Mouse (Mus musculus): ENCODE measurements around the gene Dscam. TPM values are rescaled to one million over a fixed set of nuclear protein-coding genes. Genes with fewer than 3 reads are reported as not detected.

Gene Dscam
- total and polyA plus RNA-seq, 2 experiments from 2014 or later: not detected

- Histone ChIP-seq H3K4me2 (ENCODE audit: low read depth, low read length) (no peak overlapping the region), H3K4me3 (ENCODE audit: low read depth, low read length) (no peak overlapping the region), H3K4me1 (ENCODE audit: control insufficient read depth, insufficient read depth) (no peaks in the 10 kb centered on the region), H3K9ac (replicated peaks; ENCODE audit: low read depth, low read length) (no peak overlapping the region), H3K36me3 (replicated peaks; ENCODE audit: control insufficient read depth, insufficient read depth, low read length) (no peaks in the 10 kb centered on the region), H3K27me3 (ENCODE audit: control insufficient read depth, insufficient read depth, low read length) (no peaks in the 10 kb centered on the region), H3K9me3 (replicated peaks; ENCODE audit: control insufficient read depth, low read length) (no peaks in the 10 kb centered on the region), H3K27ac (ENCODE audit: low read depth) (no peak overlapping the region)
- no peak for DNase-seq (ENCODE audit: low spot score)
- WGBS: 53% methylated on average over 4 of the region's 4 CpGs
- TF ChIP-seq CTCF (IDR thresholded peaks at IDR 0.05; ENCODE audit: low read depth) (no peak), EP300 (IDR thresholded peaks at IDR 0.05; ENCODE audit: low read depth) (no peak)
- no peak for ATAC-seq (ENCODE audit: insufficient read depth, low read depth)
Measured at GRCm38 (mm10) chr16:97035271-97035670, 135.3 kb downstream of the Dscam start.

- ATAC-seq (ENCODE audit: insufficient read depth, low read depth): no peak
- 55% methylated on average over 3 of the region's 3 CpGs for WGBS
- Histone ChIP-seq H3K4me2 (ENCODE audit: low read depth, low read length) (no peak overlapping the region), H3K9me3 (replicated peaks; ENCODE audit: control insufficient read depth, low read length) (no peaks in the 10 kb centered on the region), H3K4me3 (ENCODE audit: low read depth, low read length) (no peak overlapping the region), H3K36me3 (replicated peaks; ENCODE audit: control insufficient read depth, insufficient read depth, low read length) (no peaks in the 10 kb centered on the region), H3K4me1 (ENCODE audit: control insufficient read depth, insufficient read depth) (no peaks in the 10 kb centered on the region), H3K27me3 (ENCODE audit: control insufficient read depth, insufficient read depth, low read length) (no peaks in the 10 kb centered on the region), H3K9ac (replicated peaks; ENCODE audit: low read depth, low read length) (no peak overlapping the region), H3K27ac (ENCODE audit: low read depth) (no peak overlapping the region)
- no peak for DNase-seq (ENCODE audit: low spot score)
- TF ChIP-seq CTCF (IDR thresholded peaks at IDR 0.05; ENCODE audit: low read depth) (no peak), EP300 (IDR thresholded peaks at IDR 0.05; ENCODE audit: low read depth) (no peak)
Measured at GRCm38 (mm10) chr16:97033540-97034058, 137.0 kb downstream of the Dscam start.

GRCm38 (mm10) chr16:97027701-97028100 is 142.9 kb downstream of the Dscam start:
- DNase-seq (ENCODE audit: low spot score) (no peak), ATAC-seq (ENCODE audit: insufficient read depth, low read depth) (no peak)
- no peaks in the 10 kb centered on the region for H3K27me3 ChIP-seq (ENCODE audit: control insufficient read depth, insufficient read depth, low read length)
- no peak overlapping the region for H3K4me3 ChIP-seq (ENCODE audit: low read depth, low read length)
- no peaks in the 10 kb centered on the region for H3K9me3 ChIP-seq (replicated peaks; ENCODE audit: control insufficient read depth, low read length)
- no peak overlapping the region for H3K9ac ChIP-seq (replicated peaks; ENCODE audit: low read depth, low read length)
- no peaks in the 10 kb centered on the region for H3K4me1 ChIP-seq (ENCODE audit: control insufficient read depth, insufficient read depth)
- H3K36me3 ChIP-seq (replicated peaks; ENCODE audit: control insufficient read depth, insufficient read depth, low read length): no peaks in the 10 kb centered on the region
- H3K4me2 ChIP-seq (ENCODE audit: low read depth, low read length): no peak overlapping the region
- no peak for TF ChIP-seq EP300 (IDR thresholded peaks at IDR 0.05; ENCODE audit: low read depth)
- TF ChIP-seq CTCF (IDR thresholded peaks at IDR 0.05; ENCODE audit: low read depth): no peak
- H3K27ac ChIP-seq (ENCODE audit: low read depth): no peak overlapping the region
- WGBS: 40% methylated on average over 1 of the region's 1 CpGs

GRCm38 (mm10) chr16:97026803-97027202 is 143.7 kb downstream of the Dscam start:
- Histone ChIP-seq H3K9me3 (replicated peaks; ENCODE audit: control insufficient read depth, low read length) (no peaks in the 10 kb centered on the region), H3K27me3 (ENCODE audit: control insufficient read depth, insufficient read depth, low read length) (no peaks in the 10 kb centered on the region), H3K4me2 (ENCODE audit: low read depth, low read length) (no peak overlapping the region), H3K27ac (ENCODE audit: low read depth) (no peak overlapping the region), H3K4me3 (ENCODE audit: low read depth, low read length) (no peak overlapping the region), H3K4me1 (ENCODE audit: control insufficient read depth, insufficient read depth) (no peaks in the 10 kb centered on the region), H3K36me3 (replicated peaks; ENCODE audit: control insufficient read depth, insufficient read depth, low read length) (no peaks in the 10 kb centered on the region), H3K9ac (replicated peaks; ENCODE audit: low read depth, low read length) (no peak overlapping the region)
- WGBS: 86% methylated on average over 5 of the region's 5 CpGs
- no peak for ATAC-seq (ENCODE audit: insufficient read depth, low read depth)
- no peak for DNase-seq (ENCODE audit: low spot score)
- TF ChIP-seq EP300 (IDR thresholded peaks at IDR 0.05; ENCODE audit: low read depth) (no peak), CTCF (IDR thresholded peaks at IDR 0.05; ENCODE audit: low read depth) (no peak)

GRCm38 (mm10) chr16:97024406-97024805 is 146.1 kb downstream of the Dscam start:
- Histone ChIP-seq H3K4me2 (ENCODE audit: low read depth, low read length) (no peak overlapping the region), H3K9ac (replicated peaks; ENCODE audit: low read depth, low read length) (no peak overlapping the region), H3K4me3 (ENCODE audit: low read depth, low read length) (no peak overlapping the region), H3K9me3 (replicated peaks; ENCODE audit: control insufficient read depth, low read length) (no peaks in the 10 kb centered on the region), H3K36me3 (replicated peaks; ENCODE audit: control insufficient read depth, insufficient read depth, low read length) (no peaks in the 10 kb centered on the region), H3K27ac (ENCODE audit: low read depth) (no peak overlapping the region), H3K27me3 (ENCODE audit: control insufficient read depth, insufficient read depth, low read length) (no peaks in the 10 kb centered on the region), H3K4me1 (ENCODE audit: control insufficient read depth, insufficient read depth) (no peaks in the 10 kb centered on the region)
- ATAC-seq (ENCODE audit: insufficient read depth, low read depth): no peak
- TF ChIP-seq EP300 (IDR thresholded peaks at IDR 0.05; ENCODE audit: low read depth): no peak
- no peak for TF ChIP-seq CTCF (IDR thresholded peaks at IDR 0.05; ENCODE audit: low read depth)
- no peak for DNase-seq (ENCODE audit: low spot score)
- WGBS: 35% methylated on average over 4 of the region's 4 CpGs

- no peak for DNase-seq (ENCODE audit: low spot score)
Measured at GRCm38 (mm10) chr16:97021496-97021895, 149.1 kb downstream of the Dscam start.

More at GRCm38 (mm10) chr16:97021496-97021895, 149.1 kb downstream of the Dscam start:
- Histone ChIP-seq H3K27ac (ENCODE audit: low read depth) (no peak overlapping the region), H3K9ac (replicated peaks; ENCODE audit: low read depth, low read length) (no peak overlapping the region), H3K4me1 (ENCODE audit: control insufficient read depth, insufficient read depth) (no peaks in the 10 kb centered on the region), H3K4me3 (ENCODE audit: low read depth, low read length) (no peak overlapping the region), H3K9me3 (replicated peaks; ENCODE audit: control insufficient read depth, low read length) (no peaks in the 10 kb centered on the region), H3K27me3 (ENCODE audit: control insufficient read depth, insufficient read depth, low read length) (no peaks in the 10 kb centered on the region), H3K36me3 (replicated peaks; ENCODE audit: control insufficient read depth, insufficient read depth, low read length) (no peaks in the 10 kb centered on the region), H3K4me2 (ENCODE audit: low read depth, low read length) (no peak overlapping the region)
- 67% methylated on average over 6 of the region's 6 CpGs for WGBS
- TF ChIP-seq CTCF (IDR thresholded peaks at IDR 0.05; ENCODE audit: low read depth) (no peak), EP300 (IDR thresholded peaks at IDR 0.05; ENCODE audit: low read depth) (no peak)
- no peak for ATAC-seq (ENCODE audit: insufficient read depth, low read depth)

All from heart, postnatal 0 days (tissue).